Mouse (Mus musculus): ENCODE measurements around the gene Hspa1a.
"Not testable (repeated sequence)": the region's sequence is repeated elsewhere in the genome, so short reads cannot be mapped to it uniquely, and the experiment has no call there.

DNA sequence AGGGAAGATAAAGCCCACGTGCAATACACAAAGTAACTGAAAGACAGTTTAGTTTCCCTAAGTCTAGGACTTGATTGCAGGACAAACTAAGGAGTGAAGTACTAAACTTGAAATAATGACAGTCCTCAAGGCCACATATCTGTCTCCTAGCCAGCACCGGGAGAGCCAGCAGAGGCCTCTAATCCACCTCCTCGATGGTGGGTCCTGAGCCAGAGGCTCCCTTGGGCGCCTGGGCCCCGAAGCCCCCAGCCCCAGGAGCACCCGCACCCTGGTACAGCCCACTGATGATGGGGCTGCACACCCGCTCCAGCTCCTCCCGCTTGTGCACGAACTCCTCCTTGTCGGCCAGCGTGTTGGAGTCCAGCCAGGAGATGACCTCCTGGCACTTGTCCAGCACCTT lies 2.1 kb downstream of the Hspa1a start, which contains the start of gene Gm20481:
- TF ChIP-seq TCF3 (IDR thresholded peaks at IDR 0.05; ENCODE audit: insufficient read length, low read depth); MAX (IDR thresholded peaks at IDR 0.05; ENCODE audit: low read depth); USF1 (IDR thresholded peaks at IDR 0.05; ENCODE audit: low read depth); TCF12 (IDR thresholded peaks at IDR 0.05; ENCODE audit: insufficient read depth, poor library complexity, severe bottlenecking); POLR2A (IDR thresholded peaks at IDR 0.05; ENCODE audit: insufficient read length, low read depth); CEBPB (IDR thresholded peaks at IDR 0.05; ENCODE audit: insufficient read depth, poor library complexity, severe bottlenecking); MYOD1 (IDR thresholded peaks at IDR 0.05; ENCODE audit: control insufficient read depth in 1 of 3, insufficient read length in 2 of 3, low read depth in 2 of 3); POLR2AphosphoS2 (IDR thresholded peaks at IDR 0.05; ENCODE audit: insufficient read length, low read depth); MYOG (IDR thresholded peaks at IDR 0.05; ENCODE audit: control insufficient read depth in 1 of 3, insufficient read depth in 1 of 3, insufficient read length in 2 of 3, low read depth in 2 of 3); E2F4 (IDR thresholded peaks at IDR 0.05; ENCODE audit: insufficient read depth): not testable (repeated sequence)
